8 mouse cellular contexts compared by ENCODE assay signal in the genomic region with DNA sequence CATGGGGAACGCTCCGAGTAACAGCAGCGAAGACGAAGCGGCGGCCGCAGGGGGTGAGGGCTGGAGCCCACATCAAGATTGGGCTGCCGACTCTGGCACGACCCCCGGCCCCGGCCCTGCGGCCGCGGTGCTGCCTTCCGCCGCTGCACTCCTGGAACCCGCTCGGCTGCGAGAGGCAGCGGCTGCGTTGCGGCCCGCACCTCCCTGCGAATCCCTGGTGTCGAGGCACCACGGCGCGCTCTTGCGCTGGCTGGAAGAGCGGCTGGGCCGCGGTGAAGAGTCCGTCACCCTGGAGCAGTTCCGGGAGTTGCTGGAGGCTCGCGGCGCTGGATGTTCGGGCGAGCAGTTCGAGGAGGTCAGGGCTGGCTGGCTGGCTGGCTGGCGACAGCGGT. TPM values are rescaled to one million over a fixed set of nuclear protein-coding genes. Genes with fewer than 3 reads are reported as not detected.
A peak's percentile ranks its signal among the peaks of the same experiment; 100 is the strongest.
DNase-seq lines count a peak whose midpoint lies in the region; ATAC-seq and TF ChIP-seq lines count a peak whose summit lies in the region.

No protein-coding gene starts in this region.

- H3K4me1 ChIP-seq in heart, embryonic 15.5 days (replicated peaks), result peaks cover 11% of the 10 kb centered on the region
- H3K4me1 ChIP-seq in G1E (ENCODE audit: insufficient read depth, low read depth, low read length), result peaks cover 18% of the 10 kb centered on the region
- H3K4me1 ChIP-seq in liver, embryonic 11.5 days (replicated peaks; ENCODE audit: control insufficient read depth, insufficient read depth, low read length), result peaks cover 8% of the 10 kb centered on the region; the same call in 1 of the 2 replicates
- peaks cover 13% of the 10 kb centered on the region; the same call in 1 of the 2 replicates for H3K4me1 ChIP-seq in small intestine, adult 2 months (ENCODE audit: control insufficient read depth, insufficient read depth, insufficient read length, low read length)

- intact Hi-C loops in heart, postnatal 25 days (cut with DNase I), result loop anchor here (5.0 to 10.0 kb wide), 2 partner anchors 189 to 571 kb away; a partner anchor contains a TSS

- DNase-seq in heart, postnatal 25 days (ENCODE audit: low spot score), result no peak
- DNase-seq in G1E (ENCODE audit: low spot score), result peak; percentile 44
- no peak for DNase-seq in liver, embryonic 11.5 days (ENCODE audit: low spot score)
- no peak for DNase-seq in natural killer cell, adult 2 months (ENCODE audit: low spot score in 2 of 2)
- no peak for DNase-seq in spleen, postnatal 10 days (ENCODE audit: low spot score in 2 of 2)

- no peak; the same call in 1 of the 2 replicates for TF ChIP-seq POLR2A in small intestine, adult 2 months (IDR thresholded peaks at IDR 0.05; ENCODE audit: low read depth, low read length)

- under 1% methylated on average over 42 of the region's 42 CpGs for WGBS in heart, embryonic 15.5 days
- under 1% methylated on average over 42 of the region's 42 CpGs for WGBS in liver, embryonic 11.5 days
- WGBS in small intestine, adult 2 months, result under 1% methylated on average over 42 of the region's 42 CpGs

- no peak for TF ChIP-seq CTCF in G1E (IDR thresholded peaks at IDR 0.05; ENCODE audit: low read depth, low read length)
- no peak for TF ChIP-seq CTCF in small intestine, adult 2 months (IDR thresholded peaks at IDR 0.05; ENCODE audit: extremely low read depth, insufficient read length, insufficient replicate concordance, low read depth, low read length)

- H3K9ac ChIP-seq in heart, embryonic 15.5 days, result peak overlapping the region; percentile 79
- peak overlapping the region; percentile 81 for H3K9ac ChIP-seq in liver, embryonic 11.5 days (ENCODE audit: low read depth, low read length)

- no peaks in the 10 kb centered on the region for H3K9me3 ChIP-seq in heart, embryonic 15.5 days (replicated peaks)
- H3K9me3 ChIP-seq in G1E (replicated peaks), result no peaks in the 10 kb centered on the region
- H3K9me3 ChIP-seq in liver, embryonic 11.5 days (ENCODE audit: control insufficient read depth, low read length), result no peaks in the 10 kb centered on the region

- peak overlapping the region; percentile 87 for H3K4me2 ChIP-seq in heart, embryonic 15.5 days
- H3K4me2 ChIP-seq in liver, embryonic 11.5 days, result peak overlapping the region; percentile 92

- ATAC-seq in heart, embryonic 15.5 days (replicated peaks; ENCODE audit: insufficient number of reproducible peaks, insufficient read depth, low FRiP score, low read depth), result peak; percentile 54
- ATAC-seq in G1E (ENCODE audit: extremely low read depth, insufficient number of reproducible peaks, low FRiP score, poor library complexity, severe bottlenecking), result no peak
- ATAC-seq in erythroid progenitor cell, adult 5-6 weeks (replicated peaks; ENCODE audit: low FRiP score, poor library complexity, severe bottlenecking), result peak; percentile 23
- peak; percentile 40 for ATAC-seq in liver, embryonic 11.5 days (replicated peaks; ENCODE audit: low FRiP score)

- peak overlapping the region; percentile 96 for H3K4me3 ChIP-seq in heart, embryonic 15.5 days
- H3K4me3 ChIP-seq in G1E (ENCODE audit: low read depth, low read length), result peak overlapping the region; percentile 100
- H3K4me3 ChIP-seq in liver, embryonic 11.5 days (ENCODE audit: low read depth, low read length), result peak overlapping the region; percentile 94
- H3K4me3 ChIP-seq in small intestine, adult 2 months (ENCODE audit: low read depth, low read length), result peak overlapping the region; percentile 85

- H3K27me3 ChIP-seq in heart, embryonic 15.5 days, result no peaks in the 10 kb centered on the region
- H3K27me3 ChIP-seq in G1E (ENCODE audit: insufficient read depth, low read length), result no peaks in the 10 kb centered on the region
- no peaks in the 10 kb centered on the region for H3K27me3 ChIP-seq in liver, embryonic 11.5 days (replicated peaks; ENCODE audit: control insufficient read depth, insufficient read depth, low read length)
- H3K27me3 ChIP-seq in small intestine, adult 2 months (ENCODE audit: control insufficient read depth, insufficient read depth, low read length), result no peaks in the 10 kb centered on the region

- no peaks in the 10 kb centered on the region for H3K36me3 ChIP-seq in heart, embryonic 15.5 days
- H3K36me3 ChIP-seq in G1E (replicated peaks), result peaks cover 19% of the 10 kb centered on the region
- H3K36me3 ChIP-seq in liver, embryonic 11.5 days (ENCODE audit: control insufficient read depth, insufficient read depth, low read length), result no peaks in the 10 kb centered on the region
- no peaks in the 10 kb centered on the region for H3K36me3 ChIP-seq in small intestine, adult 2 months (ENCODE audit: control insufficient read depth, insufficient read depth, low read length)

- peak overlapping the region; percentile 85 for H3K27ac ChIP-seq in heart, embryonic 15.5 days
- peak overlapping the region; percentile 47 for H3K27ac ChIP-seq in liver, embryonic 11.5 days (ENCODE audit: low read depth, low read length)
- peak overlapping the region; percentile 81 for H3K27ac ChIP-seq in small intestine, adult 2 months (ENCODE audit: insufficient read depth, low read depth, low read length)

RNA-seq across cellular contexts. Expression of a gene that starts 0.3 kb away (rescaled TPM):
- 6.0 and 8.7 TPM in 2 replicates for polyA plus RNA-seq in heart, embryonic 15.5 days (2015; fragmentation: Nextera tagmentation; extraction: Ambion mirVana)
- total RNA-seq in heart, postnatal 25 days (2021), result 10 to 100 TPM; 19.4 to 20.7 TPM
- total RNA-seq in G1E (2014; fragmentation: Nextera tagmentation) (32.1 and 43.4 TPM in 2 replicates), G1E (2017) (25.5 and 33.2 TPM in 2 replicates)
- 5.3 and 5.6 TPM in 2 replicates for polyA plus RNA-seq in G1E (2012)
- total RNA-seq in erythroid progenitor cell, adult 5-6 weeks (2015; ENCODE audit: low replicate concordance), result 31.7 and 35.2 TPM in 2 replicates
- 35.3 and 54.3 TPM in 2 replicates for total RNA-seq in erythroid progenitor cell, adult 5-6 weeks (2017; ENCODE audit: low replicate concordance)
- polyA plus RNA-seq in liver, embryonic 11.5 days (2014; fragmentation: Nextera tagmentation; extraction: Ambion mirVana), result 9.4 and 11.7 TPM in 2 replicates
- 36.2 and 104 TPM in 2 replicates for polyA plus RNA-seq in small intestine, adult 2 months (2012; rRNA removed)

RNA-seq across cellular contexts. Expression of a gene that starts 0.3 kb away (rescaled TPM):
- polyA plus RNA-seq in heart, embryonic 15.5 days (2015; fragmentation: Nextera tagmentation; extraction: Ambion mirVana), result 7.5 and 7.7 TPM in 2 replicates
- 10 to 100 TPM; 16.0 to 18.7 TPM for total RNA-seq in heart, postnatal 25 days (2021)
- total RNA-seq in G1E (2014; fragmentation: Nextera tagmentation) (11.7 and 13.2 TPM in 2 replicates), G1E (2017) (6.8 and 8.5 TPM in 2 replicates)
- polyA plus RNA-seq in G1E (2012), result 0.43 and 0.57 TPM in 2 replicates
- total RNA-seq in erythroid progenitor cell, adult 5-6 weeks (2015; ENCODE audit: low replicate concordance), result 2.5 and 14.8 TPM in 2 replicates
- 10.7 and 22.6 TPM in 2 replicates for total RNA-seq in erythroid progenitor cell, adult 5-6 weeks (2017; ENCODE audit: low replicate concordance)
- 4.7 and 4.9 TPM in 2 replicates for polyA plus RNA-seq in liver, embryonic 11.5 days (2014; fragmentation: Nextera tagmentation; extraction: Ambion mirVana)
- 2.1 and 5.5 TPM in 2 replicates for polyA plus RNA-seq in small intestine, adult 2 months (2012; rRNA removed)
